Mouse (Mus musculus): Measurements from ENCODE around the gene Mapk13. TPM values are rescaled to one million over a fixed set of nuclear protein-coding genes. Genes with fewer than 3 reads are reported as not detected.
"Not testable (repeated sequence)": the region's sequence is repeated elsewhere in the genome, so short reads cannot be mapped to it uniquely, and the experiment has no call there.

Gene Mapk13
- total RNA-seq (2021), result 100 to 1,000 TPM in 1 of 2 experiments, 10 to 100 TPM in 1; 63.5 to 395 TPM
- long read RNA-seq, experiment 1, transcript Mapk13-209 (12 exons, 2,937 nt), result major isoform, 37 of 47 reads
- long read RNA-seq, experiment 1, partial matches to known transcripts, result 3 of 47 reads
- long read RNA-seq, experiment 1, other reads (novel, unspliced or antisense), result 7 of 47 reads
- long read RNA-seq, experiment 2, transcript Mapk13-209 (12 exons, 2,937 nt), result major isoform, 860 of 1,097 reads
- long read RNA-seq, experiment 2, partial matches to known transcripts, result 59 of 1,097 reads
- long read RNA-seq, experiment 2, other reads (novel, unspliced or antisense), result 178 of 1,097 reads

DNA sequence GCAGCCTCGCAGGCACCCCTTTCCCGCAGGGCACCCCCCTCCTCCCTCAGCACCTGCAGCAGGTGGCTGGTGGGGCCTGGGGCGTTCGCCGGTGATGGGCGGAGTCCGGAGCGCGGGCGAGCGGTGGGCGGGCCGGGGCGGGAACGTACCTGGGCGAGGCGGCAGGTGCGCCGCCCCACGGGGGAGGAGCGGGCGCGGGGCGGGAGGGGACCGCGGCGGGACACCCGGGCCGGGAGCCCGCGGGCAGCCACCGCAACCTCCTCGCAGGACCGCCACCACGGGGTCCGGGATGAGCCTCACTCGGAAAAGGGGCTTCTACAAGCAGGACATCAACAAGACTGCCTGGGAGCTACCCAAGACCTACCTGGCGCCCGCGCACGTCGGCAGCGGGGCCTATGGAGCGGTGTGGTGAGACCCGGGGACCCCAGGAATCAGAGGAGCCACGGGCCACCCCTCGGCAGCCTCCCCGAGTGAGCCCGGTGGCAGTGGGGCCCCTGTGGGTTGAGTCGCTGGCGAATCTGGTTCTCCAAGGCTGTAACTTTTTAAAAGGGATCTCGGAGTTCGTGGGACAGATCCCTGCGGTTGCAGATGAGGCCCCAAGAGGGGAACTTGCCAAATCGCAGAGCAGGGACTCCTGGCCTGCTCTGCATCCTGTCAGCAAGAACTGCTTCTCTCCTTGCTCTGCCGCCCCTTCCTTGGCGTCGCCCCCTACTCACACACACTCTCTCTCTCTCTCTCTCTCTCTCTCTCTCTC, at the start of gene Mapk13:
Gene Mapk13, plus strand, starts transcription at position 177 of the 754 bp plus-strand sequence.
- peak in 1 of 2 experiments; percentile 36 for DNase-seq (ENCODE audit: low spot score in 2 of 2)

DNA sequence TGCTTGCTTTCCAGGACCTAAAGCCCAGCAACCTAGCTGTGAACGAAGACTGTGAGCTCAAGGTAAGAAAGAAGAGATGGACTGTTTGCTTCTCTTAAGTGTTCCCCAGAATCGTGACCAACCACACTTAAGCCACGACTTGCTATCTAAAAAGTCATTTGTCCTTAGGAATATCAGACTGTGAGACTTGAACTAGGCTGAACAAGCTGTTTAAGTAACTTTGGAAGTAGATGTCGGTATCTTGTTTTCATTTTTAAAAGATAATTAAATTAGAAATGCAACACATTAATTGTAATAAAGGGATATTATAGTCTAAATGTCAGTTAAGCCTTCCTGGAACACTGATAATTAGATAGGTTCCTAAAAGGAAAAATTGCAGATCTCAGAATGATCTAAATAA, 43.3 kb upstream of the Mapk13 start, which contains the start of gene AC170998.1:
Gene AC170998.1, plus strand, starts transcription at position 301 of the 400 bp plus-strand sequence.
- DNase-seq (ENCODE audit: low spot score in 2 of 2), result no peak

DNA sequence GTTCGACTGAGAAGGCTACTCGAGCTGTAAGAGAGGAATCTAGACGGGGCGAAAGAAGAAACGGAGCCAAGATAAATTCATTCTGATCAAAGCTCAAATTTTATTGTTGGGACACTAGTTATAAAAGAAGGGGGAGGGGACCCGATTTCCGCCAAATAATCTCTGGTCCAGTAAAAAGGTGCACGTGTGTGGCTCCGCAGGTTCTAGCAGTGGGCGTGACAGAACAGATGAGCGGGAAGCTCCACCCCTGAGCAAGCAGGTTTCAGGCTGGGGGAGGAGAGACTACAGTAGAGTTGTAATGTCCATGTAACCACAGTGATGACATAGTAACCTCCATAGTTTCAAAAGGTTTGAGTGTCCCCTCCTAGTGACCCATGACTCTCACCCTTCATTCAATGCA, 41.6 kb upstream of the Mapk13 start:
- DNase-seq (ENCODE audit: low spot score in 2 of 2), result not testable (repeated sequence)

DNA sequence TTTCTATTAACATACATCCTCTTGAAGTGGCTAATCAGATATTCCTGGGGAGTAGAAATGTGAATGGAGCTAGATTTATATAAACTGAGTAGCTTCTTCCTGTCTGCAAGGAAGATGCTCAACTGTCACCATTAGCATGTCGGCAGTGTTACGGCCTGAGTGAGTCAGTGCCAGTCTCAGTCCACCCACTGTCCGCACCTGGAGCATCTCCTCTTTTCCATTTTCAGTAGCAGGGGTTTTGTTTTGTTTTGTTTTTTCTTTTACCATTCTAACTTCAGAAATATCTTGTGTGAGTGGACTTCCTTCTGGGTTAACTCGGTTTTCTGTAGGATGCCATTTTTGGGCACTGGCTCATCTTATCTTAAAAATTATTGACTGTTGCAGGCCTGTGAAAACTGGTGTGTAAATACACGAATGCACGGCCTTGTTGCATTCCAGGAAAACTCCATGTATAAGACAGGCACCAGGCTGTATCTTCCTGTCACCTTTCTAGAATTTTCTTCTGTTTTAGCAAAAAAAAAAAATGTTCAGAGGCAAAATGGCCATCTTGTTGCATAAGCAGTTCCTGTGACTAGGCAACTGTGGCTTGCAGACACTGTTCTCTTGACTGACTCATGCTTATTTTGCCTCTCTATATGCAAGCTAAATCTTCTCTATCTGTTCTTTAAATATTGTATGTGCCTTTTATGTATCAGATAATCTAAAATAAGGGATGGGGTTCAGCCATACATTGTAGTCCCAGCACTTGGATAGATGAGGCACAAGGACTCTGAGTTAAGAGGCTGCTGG, 33.6 kb upstream of the Mapk13 start:
- no peak for DNase-seq (ENCODE audit: low spot score in 2 of 2)

DNA sequence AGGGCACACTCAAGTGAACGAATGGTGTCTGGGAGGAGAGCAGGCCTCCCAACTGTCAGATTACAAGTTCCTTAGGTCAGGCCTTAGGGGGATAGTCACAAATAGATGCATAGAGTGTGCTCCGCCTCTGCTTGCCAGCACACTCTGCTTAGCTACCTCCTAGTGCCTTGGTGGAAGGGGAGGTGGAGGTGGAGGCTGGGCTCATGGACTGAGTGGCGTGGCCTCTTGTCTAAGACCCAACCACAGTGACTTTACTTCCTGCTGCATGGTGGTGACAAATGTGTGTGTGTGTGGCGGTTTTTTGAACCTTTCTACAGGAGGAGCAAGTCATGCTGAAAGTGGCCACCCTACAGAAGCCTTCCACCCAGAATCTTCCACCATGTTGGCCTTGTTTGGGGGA, 32.6 kb upstream of the Mapk13 start:
- no peak for DNase-seq (ENCODE audit: low spot score in 2 of 2)

DNA sequence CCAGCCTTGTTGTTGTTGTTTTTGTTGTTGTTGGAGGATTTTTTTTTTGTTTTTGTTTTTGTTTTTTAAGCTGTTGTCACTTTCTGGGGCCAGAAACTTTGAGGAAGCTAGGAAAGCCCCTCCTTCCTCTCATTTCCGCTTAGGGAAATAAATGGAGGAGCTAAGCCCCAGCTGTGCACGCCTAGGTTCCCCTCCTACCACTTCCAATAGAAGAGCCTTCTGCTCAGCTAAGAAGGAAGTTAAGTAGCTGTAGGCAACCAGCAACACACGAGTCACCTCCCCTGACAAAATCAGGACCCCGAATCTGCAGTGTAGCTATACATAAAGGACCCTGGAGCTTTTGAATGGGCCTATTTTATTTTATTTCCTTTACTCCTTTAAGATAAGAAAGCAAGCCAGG, 31.1 kb upstream of the Mapk13 start:
- DNase-seq (ENCODE audit: low spot score in 2 of 2), result no peak

DNA sequence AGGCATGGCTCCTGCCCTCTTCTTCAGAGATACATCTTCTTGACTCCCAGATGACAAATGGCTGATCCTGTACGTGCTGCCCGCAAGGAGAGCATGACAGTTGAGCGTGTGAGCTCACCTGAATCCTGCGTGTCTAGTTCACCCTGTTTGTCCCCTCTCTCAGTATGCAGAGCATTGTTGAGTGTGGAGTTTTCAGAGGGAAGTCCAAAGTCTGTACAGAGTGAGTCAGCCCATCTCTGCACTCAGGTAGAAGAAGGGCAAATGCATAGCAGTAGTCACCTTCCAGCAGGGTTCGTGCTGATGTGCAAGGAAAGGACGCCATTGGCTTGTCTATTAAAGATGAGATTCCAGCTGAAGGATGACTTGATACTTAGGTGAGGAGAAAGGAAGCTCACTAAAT, 29.9 kb upstream of the Mapk13 start:
- DNase-seq (ENCODE audit: low spot score in 2 of 2), result no peak

DNA sequence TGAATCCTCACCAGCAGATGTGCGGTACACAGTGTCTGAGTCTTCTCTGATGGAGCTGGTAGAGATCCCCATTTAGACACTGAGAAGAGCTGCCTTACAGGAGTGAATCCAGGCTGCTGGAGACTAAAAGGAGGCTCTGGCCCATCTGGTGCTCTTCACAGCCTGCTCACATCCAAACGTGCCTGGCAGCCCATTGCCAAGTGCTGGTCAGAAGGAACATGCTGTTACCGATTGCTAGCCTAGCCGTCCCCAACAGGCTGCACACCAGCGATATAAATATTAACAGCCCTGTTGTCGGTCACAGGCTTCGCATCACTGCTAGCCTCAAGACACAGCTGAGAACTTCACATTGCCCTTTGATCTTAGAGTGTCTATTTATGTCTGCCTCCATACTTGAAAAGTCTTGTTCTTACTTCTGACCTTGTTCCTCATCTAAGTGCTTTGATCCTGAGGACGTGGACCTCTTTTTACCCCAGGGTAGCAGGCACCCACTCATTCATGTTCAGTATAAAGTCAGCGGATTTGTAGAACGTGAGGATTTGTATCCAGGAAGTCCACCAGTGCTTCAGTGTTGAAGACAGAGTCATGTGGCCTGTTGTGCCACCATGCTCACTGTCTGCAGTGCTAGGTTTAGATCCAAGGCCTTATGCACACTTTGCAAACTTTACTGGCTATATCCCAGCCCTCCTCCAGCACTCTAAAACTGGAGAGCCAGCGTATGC, 25.8 kb upstream of the Mapk13 start:
- DNase-seq (ENCODE audit: low spot score in 2 of 2), result no peak

DNA sequence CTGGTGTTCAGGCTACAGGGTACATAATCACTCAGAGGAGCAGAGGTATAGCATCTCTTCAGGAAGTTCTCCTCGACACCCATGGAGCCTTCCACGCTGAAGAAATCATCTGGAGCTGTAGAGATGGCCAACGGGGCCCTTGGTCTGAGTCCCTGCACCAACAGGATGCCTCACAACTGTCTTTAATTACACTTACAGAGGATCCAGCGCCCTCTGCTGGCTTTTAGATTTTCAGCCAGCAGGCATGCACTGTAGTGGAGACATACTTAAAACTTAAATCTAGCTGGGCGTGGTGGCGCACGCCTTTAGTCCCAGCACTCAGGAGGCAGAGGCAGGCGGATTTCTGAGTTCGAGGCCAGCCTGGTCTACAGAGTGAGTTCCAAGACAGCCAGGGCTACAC, 25.2 kb upstream of the Mapk13 start:
- DNase-seq (ENCODE audit: low spot score in 2 of 2), result no peak

DNA sequence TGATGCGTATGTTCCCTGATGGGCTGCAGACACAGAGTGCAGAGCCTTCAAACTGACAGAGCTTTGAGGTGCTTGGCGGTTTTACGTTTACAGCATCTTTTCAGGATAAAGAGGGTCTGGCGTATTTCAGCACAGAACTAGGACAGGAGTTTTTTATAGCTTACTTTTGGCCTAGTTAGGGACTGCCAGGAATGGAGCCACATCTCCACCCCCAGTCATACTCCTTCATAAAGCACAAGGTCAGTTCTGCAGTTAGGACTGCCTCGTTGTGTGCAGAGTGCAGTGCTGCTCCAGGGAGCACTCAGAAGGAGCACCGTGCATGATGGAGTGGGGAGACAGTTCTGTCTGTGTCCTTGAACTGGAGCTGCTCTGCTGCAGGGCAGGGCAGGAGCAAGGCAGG, 23.3 kb upstream of the Mapk13 start:
- no peak for DNase-seq (ENCODE audit: low spot score in 2 of 2)

DNA sequence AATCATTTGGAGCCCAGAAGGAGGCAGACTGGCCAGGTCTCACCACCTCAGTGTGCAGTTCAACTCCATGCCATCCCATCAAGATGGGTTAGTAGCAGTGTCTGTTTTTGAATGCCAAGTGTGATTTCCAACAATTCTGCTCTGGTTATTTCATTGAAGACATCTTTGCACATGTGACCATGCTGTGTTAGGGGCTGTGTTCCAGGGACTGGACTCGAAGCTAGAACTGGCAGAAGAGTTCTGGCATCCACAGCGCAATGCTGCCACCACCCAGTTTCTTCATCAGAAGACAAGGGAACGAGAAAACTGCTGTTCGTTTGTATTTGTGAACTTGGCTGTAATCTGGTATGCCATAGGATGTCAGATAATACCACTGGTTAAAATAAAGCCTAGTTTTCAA, 21.1 kb upstream of the Mapk13 start:
- no peak for DNase-seq (ENCODE audit: low spot score in 2 of 2)

DNA sequence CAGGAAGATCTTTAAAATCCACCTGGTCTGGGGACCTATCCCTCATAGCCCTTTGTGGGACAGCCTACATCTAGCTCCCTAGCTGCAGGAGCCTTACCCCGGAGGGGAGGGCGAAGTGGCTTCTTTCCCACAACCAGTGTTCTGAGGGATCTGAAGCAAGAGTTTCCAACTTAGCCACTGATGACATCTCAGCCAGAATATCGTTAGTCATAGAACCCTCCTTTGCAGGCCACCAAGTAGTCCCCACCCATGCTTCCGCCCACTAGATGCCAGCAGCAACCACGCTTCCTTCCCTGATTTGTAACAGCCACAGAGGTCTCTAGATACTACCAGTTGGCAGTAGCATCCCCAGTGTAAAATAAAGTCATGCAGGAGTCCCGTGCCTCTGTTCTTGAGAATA, 18.5 kb upstream of the Mapk13 start:
- DNase-seq (ENCODE audit: low spot score in 2 of 2), result no peak

DNA sequence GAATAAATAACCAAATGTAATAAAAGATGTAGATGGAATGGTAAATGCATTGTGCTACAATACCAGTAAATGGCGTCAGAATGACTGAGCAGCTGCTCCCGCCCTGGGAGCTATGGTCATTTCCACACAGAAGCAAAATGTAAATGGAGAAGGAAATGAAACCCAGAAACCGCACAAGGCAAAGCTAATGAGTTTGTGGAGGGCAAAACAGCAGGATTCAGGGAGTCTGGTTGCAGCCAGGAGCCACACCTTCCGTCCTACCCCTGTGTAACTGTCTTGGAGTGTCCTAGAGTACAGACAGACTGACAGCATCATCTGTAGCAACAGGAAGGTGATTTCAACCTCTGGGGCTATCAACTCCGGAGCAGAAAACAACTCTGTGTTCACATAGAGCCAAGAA, 12.7 kb upstream of the Mapk13 start:
- DNase-seq (ENCODE audit: low spot score in 2 of 2), result no peak

DNA sequence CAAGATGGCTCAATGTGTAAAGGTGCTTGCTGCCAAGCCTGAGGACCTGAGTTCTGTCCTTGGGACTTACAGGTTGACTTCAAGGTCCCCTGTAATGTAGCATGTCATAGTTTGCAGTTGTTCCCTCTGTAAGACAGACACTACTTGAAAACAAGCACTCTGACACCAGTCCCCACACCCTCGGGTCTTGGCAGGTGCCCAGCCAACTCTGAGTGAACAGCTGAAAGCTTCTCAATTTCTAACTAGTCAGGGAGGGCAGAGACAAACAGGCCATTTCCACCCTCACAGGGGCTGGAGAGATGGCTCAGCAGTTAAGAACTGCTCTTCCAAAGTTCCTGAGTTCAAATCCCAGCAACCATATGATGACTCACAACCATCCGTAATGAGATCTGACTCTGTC, 11.6 kb upstream of the Mapk13 start:
- no peak for DNase-seq (ENCODE audit: low spot score in 2 of 2)

DNA sequence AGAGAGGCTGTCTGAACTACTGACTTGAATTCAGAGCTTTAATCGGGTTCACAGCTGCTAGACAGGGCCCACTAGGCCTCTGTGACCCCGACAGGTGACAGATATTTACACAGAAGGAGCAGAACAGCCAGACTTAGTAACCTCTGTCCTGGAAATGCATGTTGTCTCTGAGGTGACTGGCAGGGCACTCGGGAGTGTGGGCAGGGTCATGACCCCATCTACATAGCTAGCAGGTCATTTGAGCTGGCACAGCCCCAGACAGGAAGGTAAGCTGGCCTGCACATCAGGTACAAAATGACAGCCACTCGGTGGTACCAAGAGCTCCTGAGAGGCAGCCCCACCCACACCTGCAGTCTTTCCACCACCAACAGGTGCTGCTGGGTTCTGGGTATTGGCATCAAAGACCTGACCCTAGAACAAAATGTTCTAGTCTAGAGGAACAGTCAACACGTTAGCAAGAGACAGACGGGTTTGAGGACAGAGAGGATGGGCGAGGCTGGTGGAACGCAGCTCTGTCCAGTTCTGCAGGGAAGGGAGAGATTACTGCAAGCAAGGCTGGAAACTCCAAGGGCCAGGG, 8.3 kb upstream of the Mapk13 start:
- DNase-seq (ENCODE audit: low spot score in 2 of 2), result no peak

DNA sequence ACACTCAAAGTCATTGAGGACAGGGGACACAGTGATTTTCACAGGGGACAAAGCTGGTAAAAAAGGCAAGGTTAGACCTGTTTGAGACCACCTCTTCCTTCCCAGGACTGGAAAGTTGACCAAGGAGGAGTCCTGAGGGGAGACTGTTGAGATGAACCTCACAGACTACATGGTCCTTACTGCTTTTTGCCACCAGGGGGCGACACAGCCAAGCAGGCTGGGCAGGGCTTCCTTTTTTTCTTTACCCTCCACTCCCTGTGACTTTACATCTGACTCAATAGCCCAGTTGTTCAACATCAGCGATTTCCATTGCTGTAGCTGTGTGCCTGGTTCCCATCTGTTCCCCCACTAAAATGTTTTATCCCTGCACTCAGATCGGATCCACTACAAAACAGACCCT, 7.2 kb upstream of the Mapk13 start:
- DNase-seq (ENCODE audit: low spot score in 2 of 2), result peak; percentile 81 to 84

DNA sequence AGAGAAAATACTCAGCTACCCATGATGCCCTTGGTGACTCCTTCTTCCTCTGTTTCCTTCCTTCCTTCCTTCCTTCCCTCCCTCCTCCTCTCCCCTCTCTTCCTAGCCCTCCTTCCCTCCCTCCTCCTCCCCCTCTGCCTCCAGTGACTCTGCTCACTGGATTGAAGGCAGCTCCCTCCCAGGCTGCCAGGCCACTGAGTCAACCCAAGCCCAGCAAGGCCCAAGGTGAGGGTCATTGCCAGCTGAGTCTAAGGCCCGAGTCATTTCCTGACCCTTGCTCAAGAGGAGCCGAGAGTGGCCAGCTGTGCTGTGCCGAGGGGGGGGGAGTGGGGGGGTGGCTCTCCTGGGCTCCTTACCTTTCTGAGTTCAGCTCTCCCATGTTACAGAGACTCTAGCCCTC, 2.9 kb upstream of the Mapk13 start:
- no peak for DNase-seq (ENCODE audit: low spot score in 2 of 2)

DNA sequence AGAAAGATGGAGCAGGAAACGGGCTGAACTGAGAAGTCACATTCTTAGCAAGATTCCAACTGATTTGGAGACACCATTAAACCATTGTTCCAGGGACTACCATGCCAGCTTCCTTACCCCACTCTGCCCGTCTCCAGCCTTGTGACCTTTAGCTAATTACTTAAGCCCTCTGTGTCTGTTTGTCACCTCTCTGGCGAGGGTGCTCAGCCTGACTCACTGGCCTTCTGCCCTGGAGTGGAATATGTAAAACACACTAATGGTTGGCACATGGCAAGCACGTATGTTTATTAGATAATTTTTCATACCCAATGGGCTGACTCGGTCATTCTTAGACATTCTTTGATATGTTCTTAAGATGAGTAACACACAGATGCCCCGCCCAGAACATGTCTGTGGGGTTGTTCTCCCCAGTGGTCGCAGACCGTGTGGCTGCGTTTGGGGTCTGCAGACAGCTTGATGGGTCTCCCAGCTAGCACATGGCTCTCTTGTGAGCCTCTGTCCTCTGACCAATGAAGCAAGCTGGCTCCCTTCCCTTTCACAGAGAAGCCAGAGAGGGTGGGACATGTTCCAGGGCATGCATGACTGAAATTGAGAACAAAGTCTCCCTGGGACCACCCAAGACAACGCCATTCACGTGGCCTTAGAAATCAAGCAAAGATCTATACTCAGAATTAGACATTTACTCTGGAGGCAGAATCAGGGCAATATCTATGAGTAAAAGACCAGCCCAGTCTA, 2.1 kb upstream of the Mapk13 start:
- DNase-seq (ENCODE audit: low spot score in 2 of 2), result no peak

DNA sequence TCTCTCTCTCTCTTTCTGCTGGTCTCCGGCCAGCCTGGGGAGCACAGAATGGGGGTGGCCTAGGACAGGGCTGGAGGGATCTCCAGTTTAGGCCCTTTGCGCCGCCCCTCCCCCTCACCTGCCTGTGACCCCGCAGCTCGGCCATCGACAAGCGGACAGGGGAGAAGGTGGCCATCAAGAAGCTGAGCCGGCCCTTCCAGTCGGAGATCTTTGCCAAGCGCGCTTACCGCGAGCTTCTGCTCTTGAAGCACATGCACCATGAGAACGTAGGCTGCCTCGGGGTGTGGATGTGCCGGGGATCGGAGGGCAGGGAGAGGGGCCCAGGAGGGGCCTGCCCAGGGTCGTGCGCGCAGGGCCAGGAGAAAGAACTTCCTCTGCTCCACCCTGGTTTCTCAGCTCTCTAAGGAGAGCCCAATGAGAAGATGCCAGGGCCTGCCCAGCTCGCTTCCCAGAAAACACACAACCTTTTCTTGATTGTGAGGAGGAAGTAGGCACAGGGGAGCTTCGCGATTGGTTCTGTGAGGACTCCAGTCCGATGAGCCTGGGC, 851 bp downstream of the Mapk13 start:
- peak in 1 of 2 experiments; percentile 38 for DNase-seq (ENCODE audit: low spot score in 2 of 2)

DNA sequence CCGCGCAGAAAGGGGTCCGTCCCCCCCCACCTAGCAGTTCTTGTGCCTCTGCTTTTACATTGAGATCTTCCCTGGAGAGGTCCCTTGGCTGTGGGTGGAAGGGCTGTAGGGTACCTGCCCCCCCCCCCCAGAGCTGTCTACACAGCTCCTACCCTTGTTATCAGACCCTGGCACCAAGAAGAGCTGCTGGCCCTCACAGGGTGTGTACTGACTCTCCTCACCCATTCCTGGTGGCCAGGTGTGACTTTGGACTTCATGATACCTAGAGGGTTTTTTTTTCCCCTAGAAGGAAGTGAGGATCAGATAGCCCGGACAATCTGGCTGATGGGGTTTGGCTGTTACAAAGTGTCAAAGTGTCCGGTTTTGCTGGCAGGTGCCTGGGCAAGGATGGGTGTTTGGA, 2.2 kb downstream of the Mapk13 start:
- DNase-seq (ENCODE audit: low spot score in 2 of 2), result no peak

Measured in adrenal gland, adult 18-20 months (tissue).